Mouse (Mus musculus) embryonic fibroblast, embryonic 13.5 days (primary cell): ENCODE data around the gene Stk4.

Experiments
- CTCF ChIP-seq: IDR thresholded peaks from 2 replicates; pipeline ENCODE4 v1.5.1; 2011; ENCODE audit warnings: mild to moderate bottlenecking, control low read depth, low read length, moderate library complexity, borderline replicate concordance; ENCODE audit not compliant: insufficient read depth
- POLR2A ChIP-seq: IDR thresholded peaks from 2 replicates; pipeline ENCODE4 v1.6.1; 2011; ENCODE audit warnings: low read depth, mild to moderate bottlenecking, control low read depth, low read length, moderate library complexity

DNA sequence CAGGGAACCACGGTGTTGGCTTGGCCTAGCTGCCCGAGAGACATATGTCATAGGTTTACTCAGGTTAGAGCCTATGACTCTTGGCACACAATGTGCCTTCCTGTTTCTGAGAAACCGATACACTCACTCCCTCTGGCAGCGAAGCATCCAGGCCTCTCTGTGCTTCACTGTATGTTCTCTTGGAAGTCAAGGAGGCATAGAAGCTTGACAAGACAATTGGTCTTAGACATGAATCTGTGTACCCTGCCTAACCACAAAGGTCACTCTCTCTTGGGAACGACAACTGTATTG is 126.5 kb downstream of the Stk4 start:
- TF ChIP-seq CTCF (no peak), POLR2A (no peak)
